Mouse (Mus musculus) myocyte (in vitro differentiated cells): ENCODE data around the gene Krt88. TPM values are rescaled to one million over a fixed set of nuclear protein-coding genes. Genes with fewer than 3 reads are reported as not detected.

Experiments used
- H3K27me3 ChIP-seq: one replicate; pipeline ENCODE4 v1.6.1; 2011; ENCODE audit not compliant: control insufficient read depth, insufficient read depth, insufficient read length
- H3K36me3 ChIP-seq: one replicate; pipeline ENCODE4 v1.6.1; 2011; ENCODE audit not compliant: control insufficient read depth, insufficient read depth
- H3K4me2 ChIP-seq: one replicate; pipeline ENCODE4 v1.6.1; 2011; ENCODE audit warnings: low read depth, control low read depth
- H3K4me3 ChIP-seq: one replicate; pipeline ENCODE4 v1.5.1; 2011; ENCODE audit warnings: mild to moderate bottlenecking, control low read depth, moderate library complexity
- H3K79me2 ChIP-seq: one replicate; pipeline ENCODE4 v1.6.1; 2011; ENCODE audit not compliant: control insufficient read depth, insufficient read depth
- H3ac ChIP-seq: one replicate; pipeline ENCODE4 v1.6.1; 2011; ENCODE audit not compliant: control insufficient read depth, insufficient read length
- CEBPB ChIP-seq: IDR thresholded peaks from 2 replicates; pipeline ENCODE4 v1.6.1; 2011; ENCODE audit warnings: mild to moderate bottlenecking, moderate library complexity; ENCODE audit not compliant: poor library complexity, insufficient read depth, severe bottlenecking
- E2F4 ChIP-seq: IDR thresholded peaks from one replicate; pipeline ENCODE4 v1.6.1; 2011; ENCODE audit warnings: mild to moderate bottlenecking, control low read depth, moderate library complexity; ENCODE audit not compliant: insufficient read depth
- MAX ChIP-seq: IDR thresholded peaks from one replicate; pipeline ENCODE4 v1.6.1; 2011; ENCODE audit warnings: low read depth, mild to moderate bottlenecking, control low read depth
- MYOD1 ChIP-seq, 3 experiments: IDR thresholded peaks; one replicate each; pipeline ENCODE4 v1.6.1; 2011; ENCODE audit warnings: control low read depth in 2 of 3, low read depth in 2 of 3, mild to moderate bottlenecking in 2 of 3, moderate library complexity in 1 of 3; ENCODE audit not compliant: insufficient read length in 2 of 3, control insufficient read depth in 1 of 3
- MYOG ChIP-seq, 3 experiments: IDR thresholded peaks; one replicate each; pipeline ENCODE4 v1.6.1; 2011; ENCODE audit warnings: control low read depth in 2 of 3, low read depth in 2 of 3, mild to moderate bottlenecking in 2 of 3; ENCODE audit not compliant: insufficient read length in 2 of 3, control insufficient read depth in 1 of 3, insufficient read depth in 1 of 3
- POLR2A ChIP-seq: IDR thresholded peaks from one replicate; pipeline ENCODE4 v1.6.1; 2011; ENCODE audit warnings: low read depth, mild to moderate bottlenecking, control low read depth, moderate library complexity; ENCODE audit not compliant: insufficient read length
- POLR2AphosphoS2 ChIP-seq: IDR thresholded peaks from one replicate; pipeline ENCODE4 v1.6.1; 2011; ENCODE audit warnings: low read depth, control low read depth; ENCODE audit not compliant: insufficient read length
- REST ChIP-seq: IDR thresholded peaks from one replicate; pipeline ENCODE4 v1.6.1; 2011; ENCODE audit warnings: mild to moderate bottlenecking, control low read depth, moderate library complexity; ENCODE audit not compliant: insufficient read depth, insufficient read length
- SRF ChIP-seq: IDR thresholded peaks from one replicate; pipeline ENCODE4 v1.6.1; 2011; ENCODE audit warnings: low read depth; ENCODE audit not compliant: control insufficient read depth, insufficient read length
- TCF12 ChIP-seq: IDR thresholded peaks from one replicate; pipeline ENCODE4 v1.6.1; 2011; ENCODE audit warnings: mild to moderate bottlenecking, control low read depth; ENCODE audit not compliant: poor library complexity, insufficient read depth, severe bottlenecking
- TCF3 ChIP-seq: IDR thresholded peaks from one replicate; pipeline ENCODE4 v1.6.1; 2011; ENCODE audit warnings: low read depth, control low read depth; ENCODE audit not compliant: insufficient read length
- USF1 ChIP-seq: IDR thresholded peaks from one replicate; pipeline ENCODE4 v1.6.1; 2011; ENCODE audit warnings: low read depth, mild to moderate bottlenecking, control low read depth, moderate library complexity
- polyA plus RNA-seq: library from polyadenylated mRNA; unstranded; fragments of >200 nt; fragmentation: generic; extraction: Trizol; gene quantifications from one replicate; pipeline ENCODE4 v1.2.1, GENCODE M21; 2012; ENCODE audit warnings: missing spikeins

Krt88 gene
- polyA plus RNA-seq, 1 experiment, result not detected

DNA sequence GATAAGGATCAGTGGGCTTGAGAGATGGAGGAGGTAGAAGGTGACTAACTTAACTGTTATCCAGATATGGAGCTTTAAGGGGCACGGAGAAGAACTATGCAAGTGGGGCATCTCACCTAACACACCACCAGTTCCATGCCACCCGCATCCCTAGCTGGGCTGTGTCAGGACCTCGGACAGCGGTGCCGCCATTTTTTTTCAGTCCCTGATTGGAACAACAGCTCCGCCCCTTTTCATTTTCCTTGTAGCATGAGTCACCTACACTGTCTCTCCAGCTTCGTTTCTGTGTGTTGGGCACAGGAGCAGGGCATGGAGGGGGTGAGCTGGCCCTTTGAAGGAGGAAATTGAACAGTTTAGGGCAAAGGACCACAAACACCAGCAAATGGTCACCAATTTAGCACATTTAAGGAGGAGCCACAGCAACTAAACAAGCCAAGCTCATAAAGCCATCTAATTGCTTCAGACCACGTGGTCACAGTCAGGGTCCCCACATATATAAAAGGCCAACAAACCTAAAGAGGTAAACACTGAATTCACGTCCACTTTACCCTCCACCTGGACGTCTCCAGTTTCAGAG lies 25.5 kb downstream of the Krt88 start, which contains the start of gene Krt86:
TSS of gene Krt86 (plus strand) at position 527 of the 577 bp plus-strand sequence.
- no peaks in the 10 kb centered on the region for H3K79me2 ChIP-seq
- no peak within 1 kb of the TSS for H3ac ChIP-seq
- TF ChIP-seq REST (peak; percentile 94), TCF3 (no peak), E2F4 (no peak)
- H3K4me2 ChIP-seq, result no peak within 1 kb of the TSS
- no peaks in the 10 kb centered on the region for H3K36me3 ChIP-seq
- no peaks in the 10 kb centered on the region for H3K27me3 ChIP-seq
- no peak within 1 kb of the TSS for H3K4me3 ChIP-seq

GRCm38 (mm10) chr15:101479007-101479665 lies 31.6 kb downstream of the Krt88 start:
- no peak overlapping the region for H3K4me3 ChIP-seq
- H3ac ChIP-seq, result no peak overlapping the region
- H3K36me3 ChIP-seq, result no peaks in the 10 kb centered on the region
- TF ChIP-seq MYOD1 (IDR thresholded peaks at IDR 0.05; ENCODE audit: control insufficient read depth in 1 of 3, insufficient read length in 2 of 3, low read depth in 2 of 3), result no peak
- no peak for TF ChIP-seq SRF
- no peak for TF ChIP-seq CEBPB
- TF ChIP-seq POLR2AphosphoS2, result no peak
- TF ChIP-seq POLR2A, result no peak
- no peak for TF ChIP-seq REST
- no peak for TF ChIP-seq TCF12
- no peak for TF ChIP-seq USF1
- TF ChIP-seq MYOG (IDR thresholded peaks at IDR 0.05; ENCODE audit: control insufficient read depth in 1 of 3, insufficient read depth in 1 of 3, insufficient read length in 2 of 3, low read depth in 2 of 3), result no peak
- no peak for TF ChIP-seq MAX
- TF ChIP-seq TCF3, result no peak
- no peak for TF ChIP-seq E2F4
- H3K27me3 ChIP-seq, result peaks cover 39% of the 10 kb centered on the region
- no peak overlapping the region for H3K4me2 ChIP-seq
- H3K79me2 ChIP-seq, result no peaks in the 10 kb centered on the region

DNA sequence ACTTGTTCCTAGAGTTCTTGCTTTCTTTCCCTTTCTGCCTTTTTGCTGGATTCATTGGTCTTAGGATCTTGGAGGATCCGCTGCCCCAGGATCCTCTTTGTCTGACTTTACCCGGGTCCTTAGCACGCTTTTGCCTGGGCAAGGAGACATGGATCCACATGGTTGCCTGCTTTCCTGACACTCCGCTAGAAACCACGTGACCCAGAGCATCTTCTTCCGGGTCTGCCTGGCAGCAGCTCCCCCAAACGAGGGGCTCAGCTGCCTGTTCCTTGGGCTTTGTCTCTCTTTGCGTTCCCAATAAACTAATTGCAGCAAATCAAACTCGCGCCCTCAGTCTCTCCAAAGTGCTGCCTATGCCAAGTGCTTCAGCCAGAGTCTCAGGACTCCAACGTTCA lies 32.1 kb downstream of the Krt88 start:
- H3K36me3 ChIP-seq, result no peaks in the 10 kb centered on the region
- H3K27me3 ChIP-seq, result peaks cover 45% of the 10 kb centered on the region
- no peak overlapping the region for H3ac ChIP-seq
- H3K4me3 ChIP-seq, result no peak overlapping the region
- no peaks in the 10 kb centered on the region for H3K79me2 ChIP-seq
- H3K4me2 ChIP-seq, result no peak overlapping the region
- TF ChIP-seq CEBPB, result no peak
- TF ChIP-seq REST, result no peak
- no peak for TF ChIP-seq POLR2AphosphoS2
- TF ChIP-seq SRF, result no peak
- no peak for TF ChIP-seq MAX
- TF ChIP-seq MYOG (IDR thresholded peaks at IDR 0.05; ENCODE audit: control insufficient read depth in 1 of 3, insufficient read depth in 1 of 3, insufficient read length in 2 of 3, low read depth in 2 of 3), result no peak
- TF ChIP-seq POLR2A, result no peak
- TF ChIP-seq MYOD1 (IDR thresholded peaks at IDR 0.05; ENCODE audit: control insufficient read depth in 1 of 3, insufficient read length in 2 of 3, low read depth in 2 of 3), result no peak
- TF ChIP-seq USF1, result no peak
- no peak for TF ChIP-seq TCF12
- TF ChIP-seq TCF3, result no peak
- no peak for TF ChIP-seq E2F4

DNA sequence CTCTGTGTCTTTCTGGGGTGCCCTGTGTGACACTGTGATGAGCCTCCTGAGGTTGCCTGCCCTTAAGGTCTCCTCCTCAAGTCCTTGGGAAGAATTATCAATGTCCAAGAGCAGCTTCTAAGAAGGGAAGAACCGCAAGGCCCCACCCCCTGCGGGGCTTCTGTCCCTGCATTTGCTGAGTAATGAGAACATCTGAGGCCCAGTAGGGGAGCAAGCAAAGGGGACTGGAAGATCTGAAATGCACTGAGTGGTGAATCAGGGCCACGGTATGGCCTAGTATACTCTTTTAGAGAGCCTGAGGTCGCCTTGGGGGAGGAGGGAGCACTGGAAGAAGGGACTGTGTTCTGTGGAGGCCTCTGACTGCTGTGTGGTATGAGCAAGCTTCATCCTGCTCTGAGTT lies 34.5 kb downstream of the Krt88 start:
- TF ChIP-seq USF1 (no peak), POLR2A (no peak), MAX (no peak), TCF3 (no peak), REST (no peak), SRF (no peak), MYOG (IDR thresholded peaks at IDR 0.05; ENCODE audit: control insufficient read depth in 1 of 3, insufficient read depth in 1 of 3, insufficient read length in 2 of 3, low read depth in 2 of 3) (no peak)

GRCm38 (mm10) chr15:101483646-101484045 lies 36.1 kb downstream of the Krt88 start:
- Histone ChIP-seq H3K4me3 (no peak overlapping the region), H3ac (no peak overlapping the region), H3K79me2 (no peaks in the 10 kb centered on the region), H3K27me3 (peaks cover 80% of the 10 kb centered on the region), H3K36me3 (no peaks in the 10 kb centered on the region), H3K4me2 (no peak overlapping the region)
- TF ChIP-seq E2F4 (no peak), POLR2AphosphoS2 (no peak), TCF12 (no peak), USF1 (no peak), CEBPB (no peak), REST (no peak), TCF3 (no peak), POLR2A (no peak), MAX (no peak), MYOD1 (IDR thresholded peaks at IDR 0.05; ENCODE audit: control insufficient read depth in 1 of 3, insufficient read length in 2 of 3, low read depth in 2 of 3) (no peak), MYOG (IDR thresholded peaks at IDR 0.05; ENCODE audit: control insufficient read depth in 1 of 3, insufficient read depth in 1 of 3, insufficient read length in 2 of 3, low read depth in 2 of 3) (no peak), SRF (no peak)

More for the DNA sequence above, 34.5 kb downstream of the Krt88 start:
- Histone ChIP-seq H3K4me2 (no peak overlapping the region), H3K79me2 (no peaks in the 10 kb centered on the region), H3K4me3 (no peak overlapping the region), H3K27me3 (peaks cover 69% of the 10 kb centered on the region), H3ac (no peak overlapping the region), H3K36me3 (no peaks in the 10 kb centered on the region)
